Mouse (Mus musculus): ENCODE data around the gene Ttc6.

DNA sequence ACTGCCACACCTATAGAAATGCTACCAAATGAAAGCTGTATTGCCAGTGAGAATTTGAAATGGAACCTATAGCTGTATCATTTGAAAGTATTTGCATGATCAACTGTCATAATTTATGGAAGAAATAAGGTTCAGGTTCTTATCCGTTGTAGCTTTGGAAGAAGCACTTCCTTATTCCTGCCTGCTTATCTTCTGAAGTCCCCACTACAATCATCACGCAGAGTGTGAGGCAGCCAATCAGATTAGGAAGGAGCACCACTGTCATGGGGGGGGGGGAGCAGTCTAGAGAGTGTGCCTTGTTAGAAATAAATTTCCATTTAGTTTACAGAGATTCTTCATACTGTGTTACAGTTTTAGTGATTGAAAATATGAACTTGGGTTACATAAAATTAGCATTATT is 108.5 kb downstream of the Ttc6 start:
- no peak for TF ChIP-seq CTCF (IDR thresholded peaks at IDR 0.05; ENCODE audit: low read depth, low read length)
- TF ChIP-seq GATA1 (IDR thresholded peaks at IDR 0.05; ENCODE audit: borderline replicate concordance, low read length), result no peak
- no peak for TF ChIP-seq TAL1 (conservative IDR thresholded peaks at IDR 0.05; ENCODE audit: low read depth, low read length)
- no peak for TF ChIP-seq GATA2 (IDR thresholded peaks at IDR 0.05; ENCODE audit: borderline replicate concordance, low read depth, low read length)

All from G1E (cell line).